Mouse (Mus musculus) megakaryocyte, adult 5-6 weeks (primary cell): Measurements from ENCODE around the gene Odf3l1. TPM values are rescaled to one million over a fixed set of nuclear protein-coding genes. Genes with fewer than 3 reads are reported as not detected.

Experiments
- total RNA-seq, 2 experiments: library from RNA; stranded (forward) in 1 of 2; stranded (reverse) in 1 of 2; fragments of 153-499, 151-499 nt in 1 of 2; fragments of 221-1000, 200-1000 nt in 1 of 2; gene quantifications; 2 replicates each; pipeline versions ENCODE4 v1.2.3 to v1.2.4; 2015 to 2017

Gene Odf3l1
- total RNA-seq, 2 experiments from 2014 or later, result not detected

Other genes starting within 250 kb of the Odf3l1 start
- not detected in 2 replicates for gene Lingo1, start 68.2 kb downstream of the Odf3l1 start, total RNA-seq (2015)
- not detected in 2 replicates for gene Lingo1, start 68.2 kb downstream of the Odf3l1 start, total RNA-seq (2017)
- not detected in 2 replicates for gene Cspg4, start 354 bp upstream of the Odf3l1 start, total RNA-seq (2015)
- gene Cspg4, start 354 bp upstream of the Odf3l1 start, total RNA-seq (2017), result not detected in 2 replicates
- 3.6 and 4.0 TPM in 2 replicates for gene Snx33, start 63.7 kb upstream of the Odf3l1 start, total RNA-seq (2015)
- 2.2 and 3.1 TPM in 2 replicates for gene Snx33, start 63.7 kb upstream of the Odf3l1 start, total RNA-seq (2017)
- gene Imp3, start 72.8 kb upstream of the Odf3l1 start, total RNA-seq (2015), result 71.0 and 83.9 TPM in 2 replicates
- gene Imp3, start 72.8 kb upstream of the Odf3l1 start, total RNA-seq (2017), result 34.2 and 54.6 TPM in 2 replicates
- gene Snupn, start 86.2 kb upstream of the Odf3l1 start, total RNA-seq (2015), result 3.5 and 4.6 TPM in 2 replicates
- gene Snupn, start 86.2 kb upstream of the Odf3l1 start, total RNA-seq (2017), result 5.0 and 7.1 TPM in 2 replicates
- 11.9 and 12.6 TPM in 2 replicates for gene Ptpn9, start 130.2 kb upstream of the Odf3l1 start, total RNA-seq (2015)
- gene Ptpn9, start 130.2 kb upstream of the Odf3l1 start, total RNA-seq (2017), result 9.8 and 10.9 TPM in 2 replicates
- gene Sin3a, start 207.4 kb upstream of the Odf3l1 start, total RNA-seq (2015), result 83.5 and 87.5 TPM in 2 replicates
- gene Sin3a, start 207.4 kb upstream of the Odf3l1 start, total RNA-seq (2017), result 89.8 and 96.9 TPM in 2 replicates